Mouse (Mus musculus) adrenal gland (tissue): ENCODE data around the gene Fut2.

Experiments
- intact Hi-C: fragments of 180-260 bp; cut with DNase I; formaldehyde crosslinking; loops from one replicate; pipeline ENCODE4 v1.15.1; 2025
- long read RNA-seq, 2 experiments: library from polyadenylated mRNA; unstranded; transcript quantifications; one replicate each; pipeline ENCODE4 v2.0.0; 2020; ENCODE audit warnings: borderline replicate concordance in 1 of 2; ENCODE audit not compliant: insufficient replicate concordance in 1 of 2

The Fut2 gene
- long read RNA-seq, experiment 1, result 0 reads
- long read RNA-seq, experiment 2, result 0 reads

DNA sequence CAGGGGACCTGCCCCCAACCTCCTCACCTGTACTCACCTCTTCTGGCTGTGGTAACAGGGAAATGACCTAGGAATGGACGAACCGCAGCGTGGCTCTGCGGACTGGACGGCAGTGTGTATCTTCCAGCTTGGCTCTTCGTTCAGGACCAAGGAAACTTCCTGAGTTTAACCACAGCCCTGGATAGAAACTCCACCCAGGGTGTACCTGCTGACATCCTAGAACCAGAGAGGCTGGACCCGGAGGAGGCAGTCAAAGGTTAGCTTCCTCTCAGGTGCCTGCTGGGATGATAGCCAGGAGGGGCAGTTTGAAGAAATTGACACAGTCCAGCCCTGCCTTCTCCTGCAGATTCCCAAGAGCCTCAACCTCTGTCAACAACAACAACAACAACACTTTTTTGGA lies at the start of gene Fut2:
Fut2 (minus strand) TSS at position 234 of the 400 bp plus-strand sequence.
- intact Hi-C loops, result no loop called here

GRCm38 (mm10) chr7:45715090-45715708 lies 49.0 kb upstream of the Fut2 start, which contains the start of gene Rpl18:
Gene Rpl18 (plus strand): TSS chr7:45715457.
- intact Hi-C loops, result no loop called here

- intact Hi-C loops, result no loop called here
Observed at GRCm38 (mm10) chr7:45714630-45715089, 48.5 kb upstream of the Fut2 start.

DNA sequence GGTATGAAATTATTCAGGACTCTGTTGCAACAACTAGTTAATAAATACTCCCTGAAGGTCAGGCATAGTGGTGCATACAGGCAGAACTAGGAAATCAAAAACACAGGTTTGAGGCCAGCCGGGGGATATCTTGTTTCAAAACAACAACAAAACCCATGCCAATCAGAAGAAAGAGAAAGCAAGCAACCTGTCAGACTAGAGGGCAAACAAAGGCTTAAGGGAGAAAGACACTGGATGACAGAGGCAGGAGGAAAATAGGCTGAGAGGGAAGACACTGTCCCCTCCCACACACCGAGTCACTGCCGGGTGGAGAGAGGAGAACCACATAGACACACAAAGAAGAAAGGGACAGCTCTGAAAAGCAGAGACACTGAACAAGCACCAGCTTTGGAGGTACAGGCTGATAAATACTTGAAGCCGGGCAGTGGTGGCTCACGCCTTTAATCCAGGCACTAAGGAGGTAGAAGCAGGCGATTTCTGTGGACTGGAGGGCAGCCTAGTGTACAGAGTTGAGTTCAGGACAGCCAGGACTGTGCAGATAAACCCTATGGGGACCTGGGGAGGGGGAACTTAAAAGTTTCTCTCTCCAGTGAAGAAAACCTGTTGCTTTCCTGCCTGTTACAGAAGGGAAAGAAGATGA lies 47.8 kb upstream of the Fut2 start:
- intact Hi-C loops, result no loop called here

- intact Hi-C loops, result no loop called here
Observed at GRCm38 (mm10) chr7:45713396-45713795, 47.2 kb upstream of the Fut2 start.

DNA sequence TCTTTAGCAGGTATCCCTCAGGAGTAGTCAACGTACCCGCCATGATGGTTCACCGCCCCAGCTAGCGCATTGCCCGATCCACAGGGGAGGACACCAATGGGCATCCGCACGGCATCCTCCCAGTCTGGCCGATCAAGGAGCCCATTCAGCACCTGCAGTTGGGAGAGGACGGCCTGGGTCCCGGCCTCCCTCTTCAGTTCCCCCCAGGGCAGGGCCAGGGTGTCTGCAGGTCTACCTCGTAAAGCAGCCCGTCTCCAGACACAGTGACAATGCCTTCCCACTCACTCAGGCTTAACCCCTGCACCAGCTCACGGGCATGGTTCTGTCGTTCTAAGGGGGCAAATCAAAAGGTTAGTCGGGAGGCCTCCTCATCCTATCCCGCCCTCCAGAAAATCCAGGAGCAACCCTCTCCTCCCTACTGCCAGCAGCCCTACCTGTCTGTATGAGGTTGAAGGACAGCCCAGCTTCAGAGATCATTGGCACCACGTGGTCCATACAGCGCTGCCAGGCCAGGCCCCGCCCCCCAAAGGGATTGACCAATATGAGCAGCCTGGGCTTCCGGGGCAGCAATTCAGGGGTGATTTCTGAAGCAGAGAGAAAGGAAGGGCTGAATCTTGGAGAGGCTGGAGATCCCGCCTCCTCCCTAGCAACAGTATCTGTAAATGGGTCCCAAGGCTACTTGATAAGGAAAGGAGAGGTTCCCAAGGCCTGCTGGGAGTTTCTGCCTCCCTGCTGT lies 46.0 kb upstream of the Fut2 start:
- intact Hi-C loops, result no loop called here

GRCm38 (mm10) chr7:45711316-45712021 lies 45.3 kb upstream of the Fut2 start:
- intact Hi-C loops, result no loop called here

- intact Hi-C loops, result no loop called here
Observed at GRCm38 (mm10) chr7:45710477-45711191, 44.4 kb upstream of the Fut2 start.

GRCm38 (mm10) chr7:45709677-45710355 lies 43.6 kb upstream of the Fut2 start:
- intact Hi-C loops, result no loop called here

GRCm38 (mm10) chr7:45709036-45709435 lies 42.8 kb upstream of the Fut2 start:
- intact Hi-C loops, result no loop called here

- intact Hi-C loops, result no loop called here
Observed at GRCm38 (mm10) chr7:45708221-45708761, 42.1 kb upstream of the Fut2 start.

- intact Hi-C loops, result no loop called here
Observed at GRCm38 (mm10) chr7:45707375-45707967, 41.3 kb upstream of the Fut2 start.

DNA sequence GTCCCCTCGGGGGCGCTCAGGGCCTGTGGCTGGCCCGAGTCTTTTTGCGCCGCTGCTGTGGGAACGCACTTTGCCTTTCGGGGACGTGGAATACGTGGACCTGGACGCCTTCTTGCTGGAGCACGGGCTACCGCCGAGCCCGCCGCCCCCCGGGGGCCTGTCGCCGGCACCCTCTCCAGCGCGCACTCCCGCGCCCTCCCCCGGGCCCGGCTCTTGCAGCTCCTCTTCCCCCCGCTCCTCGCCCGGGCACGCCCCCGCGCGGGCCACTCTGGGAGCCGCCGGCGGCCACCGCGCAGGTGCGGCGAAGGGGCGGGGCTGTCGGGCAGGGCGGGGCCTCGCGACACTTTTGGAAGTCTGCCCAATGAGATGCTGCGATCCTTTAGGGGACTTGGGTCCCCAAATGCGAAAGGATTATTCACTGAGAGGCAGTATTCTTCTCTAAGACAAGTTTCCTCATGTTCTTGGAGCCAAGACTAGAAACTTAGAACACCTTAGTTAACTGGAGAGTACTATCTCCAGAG lies 40.6 kb upstream of the Fut2 start:
- intact Hi-C loops, result no loop called here

DNA sequence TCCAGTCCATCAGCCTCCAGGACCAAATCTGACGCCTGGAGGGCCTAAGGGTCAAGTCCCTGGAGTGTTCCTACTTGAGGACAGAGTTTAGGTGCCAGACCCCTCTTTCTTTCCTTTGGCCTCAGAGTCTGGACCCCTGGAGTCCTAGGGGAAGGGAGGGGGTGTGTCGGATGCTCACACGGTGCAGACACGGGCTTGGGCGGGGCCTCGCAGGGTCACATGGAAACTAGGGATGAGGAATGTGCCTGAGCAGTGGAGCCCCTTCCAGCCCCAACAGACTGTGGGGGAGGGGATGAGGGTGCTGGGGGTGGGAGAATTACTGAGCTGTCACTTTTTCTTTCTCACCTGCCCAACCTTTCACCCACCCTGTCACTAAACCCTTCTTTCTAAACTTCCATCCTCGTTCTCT lies 39.7 kb upstream of the Fut2 start:
- intact Hi-C loops, result no loop called here

DNA sequence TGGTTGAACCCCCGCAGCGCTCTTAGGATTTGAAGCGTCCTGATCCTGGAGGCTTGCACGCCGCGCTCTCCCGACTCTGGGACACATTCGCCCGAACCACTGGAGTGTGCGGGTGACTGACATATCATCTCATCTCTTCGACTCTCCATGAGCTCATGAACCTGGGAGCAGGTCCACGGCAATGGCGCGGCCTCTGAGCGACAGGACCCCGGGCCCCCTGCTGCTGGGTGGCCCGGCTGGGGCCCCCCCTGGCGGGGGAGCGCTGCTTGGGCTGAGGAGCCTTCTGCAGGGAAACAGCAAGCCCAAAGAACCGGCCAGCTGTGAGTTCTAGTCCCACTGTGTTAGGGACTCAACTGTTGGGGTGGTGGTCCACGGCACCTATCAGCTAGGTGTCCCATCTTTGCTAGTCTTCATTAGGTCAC lies 39.3 kb upstream of the Fut2 start:
- intact Hi-C loops, result no loop called here

- intact Hi-C loops, result no loop called here
Observed at GRCm38 (mm10) chr7:45704730-45705442, 38.7 kb upstream of the Fut2 start, which contains the start of gene Dbp. Gene Dbp (plus strand): TSS chr7:45705088.

GRCm38 (mm10) chr7:45704046-45704559 lies 37.9 kb upstream of the Fut2 start:
- intact Hi-C loops, result no loop called here

DNA sequence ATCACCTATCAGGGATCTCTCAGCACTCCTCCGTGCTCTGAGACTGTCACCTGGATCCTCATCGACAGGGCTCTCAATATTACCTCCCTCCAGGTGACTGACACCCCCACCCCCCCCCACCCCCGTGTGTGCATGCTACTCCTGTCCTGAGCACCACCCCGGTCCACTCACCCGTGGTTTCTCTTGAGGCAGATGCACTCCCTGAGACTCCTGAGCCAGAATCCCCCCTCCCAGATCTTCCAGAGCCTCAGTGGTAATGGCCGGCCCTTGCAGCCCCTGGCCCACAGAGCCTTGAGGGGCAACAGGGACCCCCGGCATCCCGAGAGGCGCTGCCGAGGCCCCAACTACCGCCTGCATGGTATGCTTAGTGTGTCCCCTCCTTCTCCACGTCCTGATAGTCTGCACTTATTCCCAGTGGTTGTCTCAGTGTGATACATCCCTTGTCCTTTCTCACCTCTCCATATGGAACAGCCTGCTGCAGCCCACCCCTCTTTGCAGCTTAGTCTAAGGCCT lies 37.4 kb upstream of the Fut2 start:
- intact Hi-C loops, result no loop called here
